Mouse (Mus musculus): ENCODE results near the gene Bri3.
"Not testable (repeated sequence)": the region's sequence is repeated elsewhere in the genome, so short reads cannot be mapped to it uniquely, and the experiment has no call there.

Gene Bri3

DNA sequence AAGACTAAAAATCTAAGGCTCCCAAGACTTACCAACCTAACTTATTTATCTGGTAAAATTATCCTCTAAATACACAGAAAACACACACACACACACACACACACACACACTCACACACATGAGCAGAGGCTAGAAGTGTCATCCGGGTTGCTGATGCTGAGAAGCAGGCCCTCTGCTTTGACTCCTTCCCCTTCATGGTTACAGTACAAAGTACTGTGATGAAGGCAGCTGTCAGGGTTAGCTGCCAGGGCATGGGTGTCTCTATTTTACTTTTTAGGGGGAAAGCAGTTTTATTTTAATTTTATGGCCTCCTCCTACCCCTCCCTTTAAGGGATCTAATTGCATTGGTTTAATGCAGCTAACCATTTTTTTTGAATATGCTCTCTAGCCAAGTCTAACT, 51.1 kb downstream of the Bri3 start:
- DNase-seq (ENCODE audit: low read depth, low spot score): no peak

DNA sequence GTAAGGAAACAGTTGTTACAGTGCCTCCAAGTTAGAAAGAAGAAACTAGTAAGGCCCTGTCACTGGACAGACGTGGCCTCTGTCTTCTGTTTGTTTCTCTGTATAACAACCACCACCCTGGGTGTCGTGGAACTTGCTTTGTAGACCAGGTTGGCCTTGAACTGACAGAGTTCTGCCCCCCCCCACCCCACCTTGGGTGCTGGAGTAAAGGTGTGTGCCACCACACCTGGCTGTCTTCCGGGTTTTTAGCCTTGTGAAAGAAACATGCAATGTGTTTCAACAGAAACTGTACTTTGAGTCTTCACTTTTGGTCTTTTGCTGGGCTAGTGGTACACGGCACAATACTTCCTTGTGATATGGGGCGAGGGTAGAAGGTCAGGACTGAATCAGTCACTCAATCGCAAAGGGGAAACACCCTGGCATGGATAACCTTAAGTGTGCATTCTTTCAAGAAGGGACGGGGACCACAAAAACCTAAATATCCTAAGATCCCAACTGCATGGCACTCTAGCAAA, 51.9 kb downstream of the Bri3 start:
- no peak for DNase-seq (ENCODE audit: low read depth, low spot score)

DNA sequence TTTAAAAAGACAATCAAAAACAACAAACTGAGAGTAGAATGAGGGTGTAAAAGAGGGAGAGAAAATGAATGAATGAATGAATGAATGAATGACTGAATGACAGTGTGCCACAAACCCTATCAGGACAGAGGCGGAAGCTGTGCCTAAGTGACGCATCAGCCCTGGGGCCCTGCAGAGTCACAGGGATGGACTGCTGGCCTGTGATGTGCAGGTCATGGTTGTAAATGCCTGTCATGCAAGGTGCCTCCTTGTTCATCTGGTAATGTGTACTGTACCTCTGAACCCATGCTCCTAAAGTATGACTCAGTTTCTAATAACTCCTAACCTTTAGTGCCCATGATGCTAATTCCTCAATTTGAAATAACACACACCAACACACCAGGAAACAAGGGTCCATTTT, 58.8 kb downstream of the Bri3 start:
- DNase-seq (ENCODE audit: low read depth, low spot score): no peak

DNA sequence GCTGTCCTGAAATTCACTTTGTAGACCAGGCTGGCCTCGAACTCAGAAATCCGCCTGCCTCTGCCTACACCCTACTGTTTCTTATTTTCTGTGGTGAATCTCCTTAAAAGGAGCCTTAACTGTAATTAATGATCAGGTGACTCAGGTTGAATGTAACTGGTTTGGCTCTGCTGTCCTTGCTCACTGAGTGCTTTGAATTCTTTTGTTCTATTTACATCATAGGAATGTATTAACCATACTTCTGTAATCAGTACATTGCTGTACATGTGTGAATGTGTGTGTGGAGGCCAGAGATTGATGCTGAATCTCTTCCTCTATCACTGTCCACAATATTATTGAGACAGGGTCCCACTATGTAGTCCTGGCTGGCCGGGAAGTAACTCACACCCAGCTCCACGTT, 64.7 kb downstream of the Bri3 start:
- DNase-seq (ENCODE audit: low read depth, low spot score): no peak

DNA sequence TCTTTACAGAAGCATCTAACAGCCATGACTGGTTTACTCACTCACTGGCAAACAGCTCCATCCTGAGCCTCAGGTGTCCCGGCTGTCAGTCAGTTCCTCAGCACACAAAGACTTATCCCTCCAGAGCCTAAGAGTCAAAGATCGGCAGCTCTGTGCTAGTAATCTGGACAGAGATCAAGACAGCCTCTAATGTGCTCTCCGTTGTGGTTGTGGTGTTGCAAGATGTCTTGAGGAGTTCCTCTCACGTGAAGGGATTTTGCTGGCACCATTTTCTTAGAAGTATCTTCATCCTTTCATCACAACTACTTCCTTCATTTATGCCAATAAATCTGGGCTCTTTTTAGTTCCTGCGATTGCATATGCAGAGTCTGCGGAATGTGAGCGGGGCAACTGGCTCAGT, 67.9 kb downstream of the Bri3 start:
- no peak for DNase-seq (ENCODE audit: low read depth, low spot score)

DNA sequence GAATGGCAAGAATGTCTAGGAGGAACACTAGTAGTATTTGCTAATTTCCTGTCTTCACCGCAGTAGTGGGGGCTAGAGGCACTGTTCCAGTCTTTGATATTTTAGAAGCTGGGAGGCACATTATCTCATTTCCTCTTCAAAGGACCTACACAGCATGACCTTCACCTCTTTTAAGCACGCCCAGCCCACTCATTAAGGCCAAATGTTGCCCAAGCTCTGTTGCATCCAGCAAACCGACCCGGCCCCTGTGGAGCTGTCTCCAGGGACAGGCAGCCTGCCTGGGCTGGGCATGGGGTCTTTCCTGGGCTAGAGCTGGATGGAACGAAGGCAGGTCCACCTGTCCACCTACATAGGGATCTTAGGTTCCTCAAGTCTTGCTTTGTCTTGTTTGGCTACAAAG, 69.1 kb downstream of the Bri3 start:
- no peak for DNase-seq (ENCODE audit: low read depth, low spot score)

DNA sequence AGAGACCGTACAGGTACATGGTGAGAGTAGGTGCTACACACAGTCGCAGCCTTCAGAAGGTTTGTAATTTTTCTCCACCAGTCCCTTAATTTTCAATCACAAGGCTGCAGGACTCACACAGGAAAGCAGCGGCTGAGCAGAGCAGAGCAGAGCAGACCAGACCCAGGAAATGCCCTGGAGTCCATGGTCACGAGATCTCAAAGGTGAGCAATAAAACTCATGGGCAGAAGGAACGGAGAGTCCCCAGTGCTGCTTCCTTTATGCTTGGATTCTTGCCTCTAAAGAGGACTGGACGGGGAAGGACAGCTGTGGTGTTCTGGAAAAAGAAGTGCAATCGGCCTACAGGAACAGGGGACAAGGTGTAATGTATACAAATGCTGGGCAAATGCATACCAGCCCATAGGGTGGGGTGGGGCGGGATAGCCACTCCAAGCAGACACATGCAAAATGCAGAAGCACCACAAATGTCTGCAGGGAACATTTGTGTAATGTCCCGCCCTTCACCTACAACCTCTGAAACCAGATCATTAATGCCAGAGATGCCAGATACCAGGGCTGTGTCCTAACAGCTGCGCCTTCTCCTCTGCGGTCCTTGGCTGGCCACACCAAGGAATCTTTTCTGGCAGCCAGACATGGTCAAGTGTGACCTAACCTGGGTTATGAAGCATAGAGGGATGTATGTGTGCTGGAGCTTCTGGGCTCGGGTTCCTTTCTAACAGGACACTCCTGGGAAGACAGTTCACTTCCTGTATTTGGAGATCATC, 70.7 kb downstream of the Bri3 start:
- DNase-seq (ENCODE audit: low read depth, low spot score): no peak

DNA sequence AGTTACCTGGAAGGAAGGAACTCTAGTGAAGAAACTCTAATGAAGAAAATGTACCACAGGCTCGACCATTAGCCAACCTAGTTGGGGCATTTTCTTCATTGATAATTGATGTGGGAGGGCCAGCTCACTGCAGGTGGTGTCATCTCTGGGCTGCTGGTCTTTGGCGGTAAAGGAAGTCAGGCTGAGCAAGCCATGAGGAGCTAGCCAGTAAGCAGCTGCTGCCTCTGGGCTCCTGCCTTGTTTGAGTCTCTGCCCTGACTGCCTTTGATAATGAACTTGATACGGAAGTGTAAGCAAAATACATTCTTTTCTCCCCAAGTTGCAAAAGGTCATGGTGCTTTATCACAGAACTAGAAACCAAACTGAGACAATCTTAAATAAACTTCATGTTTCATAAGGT, 72.2 kb downstream of the Bri3 start:
- no peak for DNase-seq (ENCODE audit: low read depth, low spot score)

DNA sequence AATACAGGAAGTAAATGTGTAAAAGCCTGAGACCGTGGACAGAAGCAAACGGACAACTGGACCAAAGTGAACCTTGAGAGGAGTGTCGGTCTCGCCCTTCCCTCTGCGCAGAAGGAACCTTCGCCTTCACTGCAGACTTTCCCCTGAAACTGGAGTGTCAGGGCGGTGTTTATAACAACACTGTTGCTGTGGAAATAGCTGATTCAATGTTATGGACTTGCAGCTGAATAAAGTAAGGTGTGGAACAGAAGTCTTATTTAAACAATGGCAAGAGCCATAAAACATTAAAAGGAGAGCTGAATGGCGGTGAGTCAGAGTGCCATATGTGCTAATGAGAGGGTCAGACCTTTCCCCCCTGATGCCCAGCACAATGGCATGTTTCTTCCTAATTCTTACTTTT, 73.2 kb downstream of the Bri3 start:
- DNase-seq (ENCODE audit: low read depth, low spot score): no peak

DNA sequence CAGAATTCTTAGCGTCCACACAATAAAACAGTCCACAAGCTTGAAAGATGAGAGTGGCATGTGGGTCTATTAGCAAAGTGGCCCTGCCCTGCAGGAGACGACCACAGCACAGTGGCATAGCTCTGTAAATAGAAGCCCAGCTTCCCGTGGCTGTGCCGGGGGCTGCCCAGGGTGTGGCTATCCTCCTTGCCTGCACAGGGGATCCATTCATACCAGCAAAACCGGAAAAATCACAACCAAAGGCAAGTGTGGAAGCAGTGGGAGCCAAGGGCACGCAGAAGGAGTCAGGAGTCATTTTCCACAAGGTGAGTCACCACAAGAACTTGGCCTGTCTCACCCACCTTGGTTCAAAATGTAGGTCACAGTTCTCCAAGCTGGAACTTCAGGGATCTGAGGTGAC, 74.0 kb downstream of the Bri3 start:
- DNase-seq (ENCODE audit: low read depth, low spot score): no peak

DNA sequence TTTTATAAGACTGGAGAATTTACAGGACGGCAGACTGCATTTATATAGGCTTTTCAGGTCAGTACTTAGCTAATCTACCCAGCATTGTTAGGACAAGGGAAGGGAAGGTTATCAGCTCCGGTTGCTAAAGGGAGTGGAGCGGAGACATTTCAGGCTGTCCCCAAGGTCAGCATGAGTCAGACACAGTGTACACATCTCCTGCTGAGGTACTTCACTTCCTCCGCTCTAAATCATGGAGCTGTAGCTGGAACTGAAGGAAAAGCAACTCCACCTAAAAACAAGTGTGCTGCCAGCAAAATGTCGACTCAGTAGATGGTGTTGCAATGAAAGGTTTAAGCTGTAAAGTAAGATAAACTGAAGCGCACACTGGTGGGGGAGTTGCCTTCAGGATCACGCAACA, 77.4 kb downstream of the Bri3 start:
- DNase-seq (ENCODE audit: low read depth, low spot score): no peak

DNA sequence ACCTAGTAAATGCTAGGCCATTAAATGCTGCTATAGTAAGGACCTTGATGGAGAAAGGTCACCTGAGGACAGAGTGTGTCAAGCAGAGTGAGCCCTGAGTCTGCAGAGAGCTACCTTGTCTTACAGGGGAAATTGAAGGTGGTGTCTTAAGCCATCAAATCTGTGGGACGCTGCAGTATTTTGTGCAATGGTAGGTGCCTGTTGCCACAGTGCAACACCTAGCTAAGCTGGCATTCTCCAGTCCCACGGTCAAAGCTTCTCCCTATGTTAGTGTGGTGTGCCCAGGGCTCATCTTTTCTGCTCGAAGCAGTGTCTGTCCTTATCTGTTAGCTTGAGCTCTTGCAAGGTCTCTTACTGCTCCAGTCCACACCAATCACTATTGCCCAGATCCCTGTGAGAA, 78.5 kb downstream of the Bri3 start:
- DNase-seq (ENCODE audit: low read depth, low spot score): no peak

DNA sequence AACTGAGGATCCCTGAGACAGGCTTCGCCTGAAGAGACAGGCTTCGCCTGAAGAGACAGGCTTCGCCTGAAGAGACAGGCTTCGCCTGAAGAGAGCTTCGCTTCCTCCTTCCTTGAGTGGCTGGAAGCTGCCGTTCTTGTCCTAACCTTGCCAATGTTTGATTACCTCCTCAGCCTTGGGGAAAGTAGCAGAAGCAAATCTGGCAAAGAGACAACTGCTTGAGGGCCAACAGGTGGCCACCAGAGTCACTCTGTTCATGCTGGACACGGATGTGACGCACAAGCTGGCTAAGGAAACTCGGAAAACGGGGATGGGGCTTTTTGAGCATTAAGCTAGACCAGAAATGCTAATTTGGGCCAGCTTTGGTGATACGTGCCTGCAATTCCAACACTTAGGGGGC, 89.8 kb downstream of the Bri3 start:
- no peak for DNase-seq (ENCODE audit: low read depth, low spot score)

DNA sequence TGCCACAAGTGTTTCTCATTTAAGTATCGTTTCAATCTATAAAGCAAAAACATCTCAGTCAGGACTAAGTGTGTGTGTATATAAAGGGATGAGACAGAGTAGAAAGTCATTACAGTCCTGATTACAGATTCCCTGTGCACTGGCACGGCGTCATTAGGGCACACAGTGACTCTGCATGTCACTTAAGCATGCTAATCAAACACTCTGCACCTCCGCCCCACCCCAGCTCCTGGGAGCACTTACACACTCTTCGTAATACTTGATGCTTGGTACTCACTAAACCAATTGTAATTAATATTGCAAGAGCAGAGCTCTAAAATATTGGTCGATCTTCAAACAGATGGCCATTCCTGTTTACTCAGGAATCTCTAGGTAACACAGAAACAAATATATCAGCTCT, 91.1 kb downstream of the Bri3 start:
- DNase-seq (ENCODE audit: low read depth, low spot score): not testable (repeated sequence)

DNA sequence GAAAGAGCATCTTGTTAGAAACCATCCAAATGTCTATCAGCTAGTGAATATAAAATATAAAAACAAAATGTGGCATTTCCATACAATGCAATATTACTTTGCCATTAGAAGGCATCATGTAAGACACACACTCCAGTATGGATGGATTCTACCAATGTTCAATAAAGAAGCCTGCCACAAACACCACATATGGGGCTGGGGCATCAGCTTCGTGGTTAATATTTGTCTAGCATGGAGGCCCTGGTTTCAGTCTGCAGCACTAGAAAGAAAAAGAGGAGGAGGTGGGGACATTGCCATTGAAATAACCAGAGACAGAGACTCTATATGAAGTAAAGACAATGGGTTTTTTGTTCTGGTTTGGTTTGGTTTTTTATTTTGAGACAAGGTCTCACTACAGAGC, 94.5 kb downstream of the Bri3 start:
- no peak for DNase-seq (ENCODE audit: low read depth, low spot score)

DNA sequence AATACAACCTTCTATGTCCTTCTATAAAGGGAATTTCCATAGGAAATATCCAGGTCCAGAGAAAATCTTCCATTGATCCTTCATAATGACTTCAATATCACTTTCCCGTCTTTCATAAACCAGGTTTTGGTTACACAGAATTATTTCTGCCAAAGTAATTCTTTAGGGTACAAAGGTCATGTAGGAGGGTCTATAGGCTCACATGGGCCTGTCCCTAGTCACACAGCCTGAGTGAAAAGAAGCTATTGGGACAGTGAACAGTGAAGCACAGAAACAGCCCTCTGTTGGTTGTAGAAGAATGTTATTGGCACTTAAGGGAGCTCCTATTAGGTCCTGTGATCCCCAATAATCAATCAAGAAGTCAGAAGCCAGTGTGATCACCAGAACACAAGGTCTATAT, 96.8 kb downstream of the Bri3 start:
- no peak for DNase-seq (ENCODE audit: low read depth, low spot score)

DNA sequence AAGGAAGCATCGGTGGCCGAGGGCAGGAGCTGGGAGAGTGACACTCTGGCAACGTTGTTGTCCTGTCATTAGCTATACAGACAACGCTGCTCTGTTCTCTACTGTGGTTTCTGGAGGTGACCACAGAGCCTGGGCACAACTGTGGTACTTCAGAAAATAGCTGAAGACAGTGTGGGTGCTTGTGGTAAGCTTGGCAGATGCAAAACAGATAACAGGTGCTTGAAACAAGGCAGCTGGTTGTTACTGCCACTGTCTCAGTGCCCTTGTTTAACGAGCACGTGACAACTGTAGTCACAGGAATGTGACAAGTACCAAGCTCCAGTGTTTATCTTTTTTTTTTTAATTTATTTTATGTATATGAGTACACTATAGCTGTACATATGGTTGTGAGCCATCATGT, 100.4 kb downstream of the Bri3 start:
- DNase-seq (ENCODE audit: low read depth, low spot score): no peak

DNA sequence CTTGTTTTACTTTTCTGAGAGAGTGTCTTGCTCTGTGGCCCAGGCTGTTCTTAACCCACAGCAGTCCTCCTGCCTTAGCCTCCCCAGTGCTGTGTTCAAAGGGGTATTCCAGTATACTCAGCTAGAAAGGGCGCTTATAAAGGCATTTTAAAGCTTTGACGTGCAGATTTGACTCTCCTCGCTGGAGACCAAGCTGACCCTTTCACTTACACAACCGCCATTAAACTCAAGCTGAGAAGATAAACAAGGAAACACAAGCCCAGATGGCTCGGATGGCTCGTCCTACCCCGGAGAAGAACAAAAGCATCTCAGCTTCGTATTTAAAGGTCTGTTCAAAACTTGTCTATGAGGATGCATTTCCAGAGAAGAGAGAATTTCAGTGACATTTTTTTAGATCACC, 106.9 kb downstream of the Bri3 start:
- DNase-seq (ENCODE audit: low read depth, low spot score): no peak

DNA sequence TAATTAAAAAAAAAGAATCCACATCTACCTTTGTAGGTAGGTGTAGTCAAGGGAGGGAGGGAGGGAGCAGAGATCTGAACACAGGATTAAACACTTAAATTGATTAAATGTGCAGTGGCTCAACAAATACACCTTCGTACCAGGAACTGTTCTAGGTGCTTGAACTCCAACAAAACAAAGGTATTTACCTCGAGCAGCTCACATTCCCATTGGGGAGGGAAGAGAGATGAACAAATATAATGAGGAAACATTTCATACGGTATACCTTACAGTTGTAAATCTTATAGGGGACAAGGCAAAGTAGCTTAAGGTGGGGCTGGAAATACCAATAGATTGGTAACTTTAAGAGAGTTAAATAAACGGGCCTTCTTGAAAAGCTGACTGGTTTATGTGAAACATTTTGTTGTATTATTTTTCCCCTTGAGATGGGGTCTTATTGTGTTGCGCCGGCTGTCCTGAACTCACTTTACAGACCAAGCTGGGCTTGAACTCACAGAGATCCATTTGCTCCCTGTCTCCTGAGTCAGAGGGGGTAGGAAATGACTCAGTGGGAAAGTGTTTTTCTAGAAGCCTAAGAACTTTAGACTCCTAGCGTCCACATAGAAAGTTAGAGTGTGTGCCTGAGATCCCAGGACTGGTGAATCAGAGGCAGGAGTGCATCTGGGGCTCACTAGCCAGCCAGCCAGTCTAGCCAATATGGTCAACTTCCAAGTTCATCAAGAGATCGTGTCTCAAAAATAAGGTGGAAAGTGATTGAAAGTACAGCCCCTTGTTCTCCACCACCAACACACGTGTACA, 108.2 kb downstream of the Bri3 start:
- no peak for DNase-seq (ENCODE audit: low read depth, low spot score)

DNA sequence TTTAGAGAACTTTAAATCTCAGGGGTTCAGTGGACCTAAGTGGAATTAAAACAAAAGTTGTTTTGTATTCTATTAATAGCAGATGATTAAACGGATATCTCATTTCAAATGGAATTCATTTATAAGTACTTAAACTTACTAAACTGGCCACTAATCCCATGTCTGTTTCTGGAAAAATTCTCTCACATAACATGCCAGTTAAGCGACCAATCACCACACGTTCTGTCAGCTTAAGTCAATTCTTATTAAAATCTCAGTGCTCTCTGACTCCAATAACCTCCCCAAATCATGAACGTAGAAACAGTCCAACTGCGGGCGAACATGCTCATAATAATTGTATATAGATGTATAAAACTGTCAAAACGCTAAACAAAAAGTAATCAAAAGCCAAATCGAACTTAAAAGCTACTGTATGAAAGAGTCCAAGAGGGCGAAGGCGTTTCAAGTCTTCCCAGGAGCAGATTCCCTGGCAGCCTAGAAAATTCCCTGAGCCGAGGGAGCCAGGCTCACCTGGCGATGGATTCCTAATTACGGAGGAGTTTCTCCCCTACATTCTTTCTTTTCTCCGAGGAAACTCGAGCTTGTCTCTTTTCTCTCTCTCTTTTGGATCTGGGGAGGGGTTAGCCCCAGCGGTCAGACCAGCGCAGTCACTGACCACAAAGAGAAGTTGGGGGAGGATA, 112.7 kb downstream of the Bri3 start:
- no peak for DNase-seq (ENCODE audit: low read depth, low spot score)

DNA sequence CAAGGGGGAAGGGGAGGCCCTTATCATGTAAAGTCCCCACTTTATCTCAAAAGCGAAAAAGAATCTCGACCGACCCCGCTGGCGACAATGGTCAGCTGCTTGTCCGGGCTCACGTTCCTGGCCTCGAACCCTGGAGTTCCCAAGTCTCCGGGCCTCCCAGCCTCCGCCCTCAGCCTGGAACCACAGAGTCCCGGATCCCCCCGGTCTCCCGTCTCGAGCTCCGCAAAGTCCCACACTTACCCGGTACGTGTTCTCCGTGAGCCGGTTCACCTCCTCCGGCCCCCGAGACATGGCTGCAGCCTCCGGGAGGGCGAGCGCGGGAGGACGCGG, 113.3 kb downstream of the Bri3 start:
- DNase-seq (ENCODE audit: low read depth, low spot score): peak; percentile 24

DNA sequence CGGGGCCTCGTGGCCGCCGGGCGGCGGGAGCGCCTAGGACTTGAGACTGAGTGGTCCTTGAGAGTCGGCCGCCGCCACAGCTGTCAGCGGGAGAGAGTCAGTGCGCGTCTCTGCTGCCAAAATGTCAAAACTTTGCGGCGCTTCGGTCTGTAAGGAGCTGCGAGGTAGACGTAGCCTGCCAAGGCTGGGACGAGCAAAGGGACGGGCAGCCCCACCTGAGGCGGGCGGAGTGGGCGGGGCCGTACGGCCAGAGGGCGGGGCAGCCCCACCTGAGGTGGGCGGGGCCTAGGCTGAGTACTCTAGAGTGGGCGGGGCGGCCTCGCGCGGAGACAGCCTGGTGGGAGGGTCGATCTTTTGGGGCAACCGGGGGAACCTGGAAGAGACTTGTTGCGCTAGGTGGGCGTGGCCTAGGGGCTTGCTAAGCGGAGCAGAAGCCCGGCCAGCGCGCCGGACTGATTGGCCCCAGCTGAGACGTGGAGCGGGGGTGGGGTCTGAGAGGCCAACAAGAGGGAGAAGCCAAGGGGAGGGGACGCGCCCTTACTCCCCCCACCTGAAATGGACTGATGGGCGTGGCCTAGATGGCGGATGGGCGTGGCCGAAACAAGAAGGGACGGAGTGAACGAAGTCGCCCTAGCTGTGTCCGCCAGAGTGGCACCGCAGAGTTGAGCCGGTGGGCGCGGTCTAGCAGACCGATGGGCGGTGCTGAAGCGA, 113.8 kb downstream of the Bri3 start, which contains the start of gene Baiap2l1:
Gene Baiap2l1, minus strand, starts transcription at position 232 of the 711 bp plus-strand sequence.
- peak; percentile 83 for DNase-seq (ENCODE audit: low read depth, low spot score)
